Mouse (Mus musculus) stomach, adult 2 months (tissue): Measurements from ENCODE around the gene Dnajc5. TPM values are rescaled to one million over a fixed set of nuclear protein-coding genes. Genes with fewer than 3 reads are reported as not detected.

Source experiments
- polyA plus RNA-seq: library from polyadenylated mRNA; depleted of rRNA; stranded (reverse); fragments of >200 nt; gene quantifications from 2 replicates; pipeline ENCODE4 v1.2.3, GENCODE M21; 2012; rRNA removed

Gene Dnajc5
- polyA plus RNA-seq, result 14.2 and 15.9 TPM in 2 replicates

DNA sequence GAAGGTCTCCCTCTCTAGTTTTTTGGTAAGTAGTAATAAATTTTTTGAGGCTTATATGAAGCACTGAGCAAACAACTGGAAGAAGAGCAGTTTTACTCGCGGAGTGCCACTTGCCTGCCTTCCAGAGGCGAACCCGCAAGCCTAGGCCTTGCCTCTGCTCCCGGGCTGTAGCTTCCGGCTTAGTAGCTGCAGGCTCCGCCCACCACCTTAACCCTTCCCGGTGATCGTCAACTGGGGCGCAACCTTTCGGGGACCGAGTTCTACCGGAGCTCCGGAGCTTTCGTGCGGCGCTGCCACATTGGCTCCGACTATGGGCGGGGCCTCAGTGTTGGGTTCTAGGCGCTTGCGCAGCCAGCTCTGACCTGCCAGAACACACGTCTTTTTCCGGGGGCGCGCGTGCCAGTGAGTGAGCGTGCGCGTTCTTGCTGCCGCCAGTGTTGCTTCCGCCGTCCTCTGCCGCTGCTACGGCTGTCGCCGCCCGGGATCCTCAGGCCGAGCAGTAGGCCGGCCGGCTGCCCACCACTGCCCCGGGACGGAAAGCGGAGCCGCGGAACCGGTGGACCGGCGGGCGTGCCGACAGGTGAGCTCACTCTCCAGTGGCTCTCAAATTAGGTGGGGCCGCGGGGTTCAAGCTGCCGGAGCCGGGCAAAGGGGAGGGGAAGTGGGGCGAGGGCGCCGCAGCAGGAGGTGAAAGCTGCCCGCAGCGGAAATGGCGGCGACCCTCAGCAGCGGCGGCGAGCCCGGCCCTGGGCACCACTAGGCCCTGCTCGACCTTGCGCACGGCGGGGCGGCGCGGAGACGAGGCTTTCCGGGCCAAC lies at the start of gene Dnajc5:
Dnajc5 (plus strand) TSS at position 368 of the 818 bp plus-strand sequence.

DNA sequence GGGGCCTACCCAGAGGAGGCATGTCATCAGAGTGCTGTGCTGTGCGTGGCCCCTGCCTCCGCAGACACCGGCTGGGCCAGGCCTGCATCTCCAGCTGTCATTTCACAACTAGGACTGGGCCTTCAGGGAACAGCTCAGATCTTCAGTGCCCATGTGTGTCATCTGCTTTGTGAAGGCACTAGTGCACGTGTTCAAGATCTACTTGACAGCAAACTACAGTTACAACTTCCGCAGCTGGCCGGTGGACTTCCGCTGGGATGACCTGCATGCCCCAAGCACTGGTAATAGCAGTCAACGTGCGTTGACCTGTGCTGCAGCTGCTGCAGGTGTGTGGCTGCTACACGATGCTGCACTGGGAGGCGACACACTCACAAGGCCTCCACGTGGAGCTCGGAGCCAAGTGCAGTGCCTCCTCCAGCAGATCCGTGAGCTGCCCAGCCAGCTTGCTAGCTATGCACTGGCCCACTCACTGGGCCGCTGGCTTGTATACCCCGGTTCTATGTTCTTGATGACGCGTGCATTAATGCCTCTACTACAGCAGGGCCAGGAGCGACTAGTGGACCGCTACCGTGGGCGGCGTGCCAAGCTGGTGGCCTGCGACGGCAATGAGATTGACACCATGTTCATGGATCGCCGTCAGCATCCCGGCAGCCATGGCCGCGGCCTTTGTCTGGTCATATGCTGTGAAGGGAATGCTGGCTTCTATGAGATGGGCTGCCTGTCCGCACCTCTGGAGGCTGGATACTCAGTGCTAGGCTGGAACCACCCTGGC lies 26.9 kb upstream of the Dnajc5 start, which contains the start of gene Abhd16b:
Abhd16b (plus strand) TSS at position 51 of the 772 bp plus-strand sequence.

GRCm38 (mm10) chr2:181496831-181497547 lies 23.3 kb upstream of the Dnajc5 start, which contains the start of gene Tpd52l2:
Gene Tpd52l2, plus strand, starts transcription at chr2:181497142.

DNA sequence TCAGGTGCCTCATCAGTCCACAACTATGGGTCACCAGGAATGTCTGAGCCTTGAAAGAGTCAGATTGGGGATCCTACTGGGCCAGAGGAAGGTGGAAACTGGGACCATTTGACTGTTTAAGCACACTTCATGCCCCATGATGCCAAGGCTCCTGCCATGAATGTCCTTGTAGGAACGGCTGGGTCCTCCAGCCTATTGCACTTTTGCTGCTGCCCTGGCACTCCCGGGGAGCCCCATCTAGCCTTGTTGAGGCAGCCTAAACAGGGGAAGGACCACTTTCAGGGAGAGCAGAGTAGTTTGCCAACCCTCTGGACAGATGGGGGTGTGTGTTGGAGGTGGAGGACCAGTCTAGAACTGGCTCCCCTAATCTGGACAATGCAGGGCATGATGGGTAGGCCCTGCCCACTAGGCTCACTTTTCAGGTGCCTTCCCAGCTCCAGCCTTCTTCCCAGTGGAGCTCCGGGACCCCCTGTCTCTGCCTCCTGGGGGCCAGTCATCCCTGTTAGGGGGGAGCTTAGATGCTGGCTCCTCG lies 64.2 kb downstream of the Dnajc5 start, which contains the start of gene Uckl1:
Uckl1 (minus strand) TSS at position 482 of the 532 bp plus-strand sequence.

DNA sequence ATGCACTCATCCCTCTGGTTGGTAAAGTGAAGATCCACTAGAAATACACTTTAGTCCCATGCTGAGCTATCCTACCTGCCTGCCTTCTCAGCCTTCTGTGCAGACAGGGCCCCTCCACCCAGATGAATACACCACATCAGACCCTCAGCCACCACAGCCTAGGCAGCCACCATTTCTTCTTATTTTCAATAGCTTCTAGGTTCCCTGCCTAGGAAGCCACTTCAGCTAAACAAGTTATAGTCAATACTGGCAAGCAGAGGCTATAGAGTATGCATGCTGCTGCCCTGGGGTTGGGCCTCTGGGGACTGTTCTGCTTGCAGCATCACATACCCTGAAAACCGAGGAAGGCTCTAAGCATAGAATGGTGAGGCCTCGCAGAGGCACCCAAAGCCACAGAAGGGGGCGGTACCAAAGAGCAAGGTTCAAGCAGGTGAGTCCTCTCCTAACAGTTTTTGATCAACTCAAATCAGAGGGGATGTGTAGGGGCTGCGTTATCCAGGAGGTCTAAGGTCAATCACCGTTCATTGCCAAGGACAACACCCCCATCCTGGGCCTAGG lies 71.3 kb downstream of the Dnajc5 start, which contains the start of gene Prpf6:
Prpf6 (plus strand) TSS at position 341 of the 558 bp plus-strand sequence.

GRCm38 (mm10) chr2:181592231-181593041 lies 72.2 kb downstream of the Dnajc5 start, which contains the start of gene Zfp512b:
Gene Zfp512b, minus strand, starts transcription at chr2:181592803.

DNA sequence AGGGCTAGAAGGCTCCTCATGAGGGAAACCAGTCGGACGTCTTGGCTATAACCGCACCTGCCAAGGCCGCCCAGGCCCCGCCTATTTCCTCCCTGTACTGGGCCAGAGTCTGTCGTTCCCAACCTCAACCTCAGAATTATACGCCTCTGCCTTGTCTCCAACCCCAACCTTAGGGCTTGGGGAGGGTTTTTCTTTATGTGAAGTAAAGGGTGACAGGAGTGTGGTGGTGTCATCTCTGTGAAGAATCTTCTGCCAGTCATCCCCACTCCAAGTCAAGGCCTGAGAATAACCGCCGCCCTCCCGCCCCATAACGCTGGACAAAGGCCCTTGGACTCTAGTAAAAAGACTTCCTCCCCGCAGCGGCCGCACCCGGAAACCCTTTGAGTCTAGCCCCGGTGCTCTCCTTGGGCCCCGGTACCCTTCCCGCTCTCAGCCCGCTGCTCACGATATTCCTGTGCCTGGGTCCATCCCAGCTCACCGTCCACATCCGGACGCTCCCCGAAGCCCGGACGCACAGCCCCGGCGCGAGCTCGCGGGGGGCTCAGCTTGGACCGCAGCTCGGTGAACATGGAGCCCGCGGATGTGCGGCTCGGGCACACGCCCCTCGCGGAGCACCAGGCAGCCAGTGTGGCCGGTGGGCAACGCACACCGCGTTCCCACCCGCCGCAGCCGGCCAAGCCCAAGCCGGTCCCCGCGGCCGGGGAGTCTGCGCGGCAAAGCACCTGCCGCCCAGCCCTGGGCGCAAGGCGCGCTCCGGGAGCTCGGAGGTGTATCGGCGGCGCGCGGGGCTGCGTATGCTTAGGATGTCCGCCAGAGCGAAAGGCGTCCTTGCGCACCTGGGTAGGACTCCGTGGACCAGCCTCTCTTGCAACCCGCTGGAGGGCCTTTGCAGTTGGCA lies 78.4 kb downstream of the Dnajc5 start, which contains the start of gene Samd10:
Samd10 (minus strand) TSS at position 759 of the 898 bp plus-strand sequence.

Other genes with a start within 250 kb of the Dnajc5 start
- gene Gmeb2, start 232.4 kb upstream of the Dnajc5 start, polyA plus RNA-seq, result 8.8 and 12.7 TPM in 2 replicates
- 1.5 and 2.0 TPM in 2 replicates for gene Stmn3, start 206.0 kb upstream of the Dnajc5 start, polyA plus RNA-seq
- 10.1 and 13.0 TPM in 2 replicates for gene Rtel1, start 200.7 kb upstream of the Dnajc5 start, polyA plus RNA-seq
- 8.3 and 8.7 TPM in 2 replicates for gene Zgpat, start 155.6 kb upstream of the Dnajc5 start, polyA plus RNA-seq
- gene Arfrp1, start 155.1 kb upstream of the Dnajc5 start, polyA plus RNA-seq, result 8.8 and 9.6 TPM in 2 replicates
- gene Lime1, start 140.4 kb upstream of the Dnajc5 start, polyA plus RNA-seq, result 58.1 and 58.4 TPM in 2 replicates
- 0.84 and 1.0 TPM in 2 replicates for gene Zbtb46, start 61.1 kb upstream of the Dnajc5 start, polyA plus RNA-seq
- gene Abhd16b, start 27.3 kb upstream of the Dnajc5 start, polyA plus RNA-seq, result not detected in 2 replicates
- gene Tpd52l2, start 23.3 kb upstream of the Dnajc5 start, polyA plus RNA-seq, result 9.2 and 9.4 TPM in 2 replicates
- gene Uckl1, start 64.4 kb downstream of the Dnajc5 start, polyA plus RNA-seq, result 56.7 and 63.7 TPM in 2 replicates
- 2.3 and 2.9 TPM in 2 replicates for gene Prpf6, start 71.4 kb downstream of the Dnajc5 start, polyA plus RNA-seq
- 11.0 and 13.7 TPM in 2 replicates for gene Zfp512b, start 72.3 kb downstream of the Dnajc5 start, polyA plus RNA-seq
- 19.3 and 23.2 TPM in 2 replicates for gene Samd10, start 78.7 kb downstream of the Dnajc5 start, polyA plus RNA-seq
- 0.38 TPM in 1 of 2 replicates, not detected in the other for gene Gm29797, start 136.5 kb downstream of the Dnajc5 start, polyA plus RNA-seq
- gene Sox18, start 151.2 kb downstream of the Dnajc5 start, polyA plus RNA-seq, result 52.0 and 83.5 TPM in 2 replicates
- gene Tcea2, start 159.8 kb downstream of the Dnajc5 start, polyA plus RNA-seq, result 1.8 and 4.8 TPM in 2 replicates
- gene Rgs19, start 173.5 kb downstream of the Dnajc5 start, polyA plus RNA-seq, result 16.6 and 21.6 TPM in 2 replicates
- not detected in 2 replicates for gene Lkaaear1, start 178.0 kb downstream of the Dnajc5 start, polyA plus RNA-seq
- 0.11 and 0.25 TPM in 2 replicates for gene Oprl1, start 194.5 kb downstream of the Dnajc5 start, polyA plus RNA-seq
- gene Myt1, start 242.8 kb downstream of the Dnajc5 start, polyA plus RNA-seq, result 0.22 and 0.34 TPM in 2 replicates